Mouse (Mus musculus) hindbrain, embryonic 11.5 days (tissue): ENCODE results near the gene Rab30. TPM values are rescaled to one million over a fixed set of nuclear protein-coding genes. Genes with fewer than 3 reads are reported as not detected.

Experiments
- ATAC-seq: fragments of 200-750 bp; cut with Nextera tagmentation; 2 replicates; pipeline ENCODE4 v1.8.0; 2017; ENCODE audit warnings: mild to moderate bottlenecking, moderate TSS enrichment, moderate library complexity; ENCODE audit not compliant: low FRiP score
- DNase-seq: peaks from one replicate; pipeline ENCODE4 v3.0.0-alpha.2; 2015; ENCODE audit warnings: low spot score
- H3K27ac ChIP-seq: fragments of 300-500 bp; sonication (generic); 2 replicates; pipeline ENCODE4 v1.5.1; 2014; ENCODE audit warnings: mild to moderate bottlenecking, low read depth, low read length
- H3K27me3 ChIP-seq: fragments of 300-500 bp; sonication (generic); 2 replicates; pipeline ENCODE4 v1.6.1; 2014; ENCODE audit warnings: mild to moderate bottlenecking, low read length, moderate library complexity, mixed read lengths; ENCODE audit not compliant: control insufficient read depth, insufficient read depth
- H3K36me3 ChIP-seq: fragments of 300-500 bp; sonication (generic); 2 replicates; pipeline ENCODE4 v1.6.1; 2014; ENCODE audit warnings: mild to moderate bottlenecking, low read length, moderate library complexity, mixed read lengths; ENCODE audit not compliant: control insufficient read depth, insufficient read depth
- H3K4me1 ChIP-seq: fragments of 300-500 bp; sonication (generic); replicated peaks from 2 replicates; pipeline ENCODE4 v1.6.1; 2014; ENCODE audit warnings: low read length, mixed read lengths; ENCODE audit not compliant: control insufficient read depth, insufficient read depth
- H3K4me2 ChIP-seq: fragments of 300-500 bp; sonication (generic); replicated peaks from 2 replicates; pipeline ENCODE4 v1.6.1; 2014; ENCODE audit warnings: mild to moderate bottlenecking, low read depth, low read length
- H3K4me3 ChIP-seq: fragments of 300-500 bp; sonication (generic); 2 replicates; pipeline ENCODE4 v1.5.1; 2014; ENCODE audit warnings: low read depth, low read length
- H3K9ac ChIP-seq: fragments of 300-500 bp; sonication (generic); 2 replicates; pipeline ENCODE4 v1.6.1; 2014; ENCODE audit warnings: low read depth, low read length
- H3K9me3 ChIP-seq: fragments of 300-500 bp; sonication (generic); 2 replicates; pipeline ENCODE4 v1.6.1; 2016; ENCODE audit warnings: low read length; ENCODE audit not compliant: control insufficient read depth
- WGBS: fragments of 180-500 bp; shearing (Covaris S2); extraction: QIAGEN DNeasy Blood & Tissue Kit; methylation state at CpG from one replicate; pipeline ENCODE4 v1.1.7; 2014; 5-methylcytosine and 5-hydroxymethylcytosine counted together
- polyA plus RNA-seq: library from polyadenylated mRNA; unstranded; fragments of >200 nt; fragmentation: Nextera tagmentation; extraction: Ambion mirVana; gene quantifications from 2 replicates; pipeline ENCODE4 v1.2.1, GENCODE M21; 2014

Gene Rab30
- polyA plus RNA-seq, 1 experiment from 2014 or later: 24.5 TPM

GRCm38 (mm10) chr7:92834391-92834790 is 93.0 kb downstream of the Rab30 start:
- Histone ChIP-seq H3K27ac (no peak overlapping the region), H3K9ac (no peak overlapping the region), H3K4me2 (no peak overlapping the region), H3K4me3 (no peak overlapping the region), H3K36me3 (no peaks in the 10 kb centered on the region), H3K9me3 (no peaks in the 10 kb centered on the region), H3K27me3 (no peaks in the 10 kb centered on the region), H3K4me1 (no peaks in the 10 kb centered on the region)
- DNase-seq (no peak), ATAC-seq (no peak)
- WGBS: 86% methylated on average over 2 of the region's 2 CpGs

DNA sequence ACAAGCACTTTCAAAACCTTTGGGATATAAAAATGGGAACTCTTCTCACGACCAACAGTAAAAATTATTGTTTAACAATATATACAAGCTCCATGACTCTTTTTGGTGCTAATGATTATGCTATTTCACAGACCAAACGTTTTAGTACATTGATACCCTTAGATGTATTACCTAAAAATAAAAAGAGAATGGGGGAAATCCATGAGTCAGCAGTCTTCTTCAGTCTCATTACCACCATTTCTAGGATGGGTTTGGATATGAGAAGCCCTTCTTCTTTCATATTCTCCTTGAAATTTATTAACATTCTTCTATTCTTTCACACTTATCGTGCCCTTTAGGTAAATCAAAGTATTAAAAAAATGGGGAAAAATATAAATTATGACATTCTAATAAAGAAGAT is 95.0 kb downstream of the Rab30 start:
- DNase-seq (no peak), ATAC-seq (no peak)
- Histone ChIP-seq H3K27me3 (no peaks in the 10 kb centered on the region), H3K4me2 (no peak overlapping the region), H3K9me3 (no peaks in the 10 kb centered on the region), H3K27ac (no peak overlapping the region), H3K4me1 (no peaks in the 10 kb centered on the region), H3K4me3 (no peak overlapping the region), H3K36me3 (no peaks in the 10 kb centered on the region), H3K9ac (no peak overlapping the region)
- WGBS: 81% methylated on average over 3 of the region's 3 CpGs

GRCm38 (mm10) chr7:92837226-92837625 is 95.8 kb downstream of the Rab30 start:
- 90% methylated on average over 11 of the region's 11 CpGs for WGBS
- Histone ChIP-seq H3K36me3 (no peaks in the 10 kb centered on the region), H3K4me1 (no peaks in the 10 kb centered on the region)

DNA sequence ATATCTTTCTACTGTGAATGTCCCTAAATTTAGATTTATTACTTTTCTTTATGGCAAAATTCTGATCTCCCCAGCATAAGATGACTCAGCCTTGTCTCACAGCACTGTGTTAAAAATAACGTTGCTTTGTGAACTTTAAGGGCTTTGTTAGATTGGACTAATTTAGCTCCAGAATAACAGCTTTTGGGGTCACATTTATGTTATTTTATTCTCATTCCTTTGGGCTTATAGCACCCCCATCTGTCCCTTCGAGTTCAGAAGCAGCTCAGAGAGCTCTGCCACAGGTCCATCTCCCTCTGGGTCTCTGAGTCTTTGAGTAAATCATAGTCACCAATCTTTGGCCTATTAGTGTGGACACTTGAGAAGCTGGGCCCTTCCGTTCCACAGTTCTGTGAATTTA is 96.5 kb downstream of the Rab30 start:
- 81% methylated on average over 3 of the region's 3 CpGs for WGBS
- Histone ChIP-seq H3K27ac (no peak overlapping the region), H3K4me2 (no peak overlapping the region), H3K27me3 (no peaks in the 10 kb centered on the region), H3K9ac (no peak overlapping the region), H3K36me3 (no peaks in the 10 kb centered on the region), H3K9me3 (no peaks in the 10 kb centered on the region), H3K4me1 (no peaks in the 10 kb centered on the region), H3K4me3 (no peak overlapping the region)
- ATAC-seq (no peak), DNase-seq (no peak)

More at GRCm38 (mm10) chr7:92837226-92837625, 95.8 kb downstream of the Rab30 start:
- ATAC-seq: no peak
- no peak overlapping the region for H3K4me2 ChIP-seq
- no peaks in the 10 kb centered on the region for H3K9me3 ChIP-seq
- H3K9ac ChIP-seq: no peak overlapping the region
- no peak overlapping the region for H3K4me3 ChIP-seq
- DNase-seq: no peak
- no peak overlapping the region for H3K27ac ChIP-seq
- no peaks in the 10 kb centered on the region for H3K27me3 ChIP-seq

DNA sequence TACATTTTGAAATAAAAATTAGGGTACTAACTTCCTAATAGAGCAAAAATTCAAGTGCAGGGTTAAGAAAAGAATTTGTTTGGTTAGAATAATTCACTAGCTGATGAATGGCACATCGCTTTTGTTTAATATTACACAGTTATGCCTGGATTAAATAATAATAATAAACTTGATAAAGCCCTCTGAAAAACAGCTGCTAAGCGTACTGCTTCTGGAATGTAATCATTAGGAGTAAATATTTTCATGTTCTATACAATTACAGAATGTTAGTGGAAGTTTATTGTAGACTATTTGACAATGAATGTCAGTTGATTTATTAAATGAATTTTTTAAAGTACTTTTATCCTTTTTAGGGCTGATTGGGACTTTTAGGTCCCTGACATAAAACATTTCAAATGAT is 100.9 kb downstream of the Rab30 start:
- no peak for DNase-seq
- 86% methylated on average over 2 of the region's 2 CpGs for WGBS

GRCm38 (mm10) chr7:92848246-92848645 is 106.8 kb downstream of the Rab30 start:
- ATAC-seq: no peak

More for the DNA sequence above, 100.9 kb downstream of the Rab30 start:
- no peak overlapping the region for H3K4me3 ChIP-seq
- ATAC-seq: no peak
- H3K27me3 ChIP-seq: no peaks in the 10 kb centered on the region
- no peak overlapping the region for H3K9ac ChIP-seq
- no peak overlapping the region for H3K4me2 ChIP-seq
- H3K27ac ChIP-seq: no peak overlapping the region
- no peaks in the 10 kb centered on the region; the same call in 1 of the 2 replicates for H3K4me1 ChIP-seq
- no peaks in the 10 kb centered on the region for H3K36me3 ChIP-seq
- no peaks in the 10 kb centered on the region for H3K9me3 ChIP-seq

GRCm38 (mm10) chr7:92866526-92866925 is 125.1 kb downstream of the Rab30 start:
- ATAC-seq (no peak), DNase-seq (peak; percentile 60)
- no peak overlapping the region for H3K27ac ChIP-seq
- no peaks in the 10 kb centered on the region for H3K27me3 ChIP-seq
- no peaks in the 10 kb centered on the region for H3K4me1 ChIP-seq
- no peaks in the 10 kb centered on the region for H3K9me3 ChIP-seq
- H3K9ac ChIP-seq: no peak overlapping the region
- H3K4me3 ChIP-seq: no peak overlapping the region
- no peaks in the 10 kb centered on the region for H3K36me3 ChIP-seq
- WGBS: 38% methylated on average over 2 of the region's 2 CpGs
- no peak overlapping the region for H3K4me2 ChIP-seq

More at GRCm38 (mm10) chr7:92848246-92848645, 106.8 kb downstream of the Rab30 start:
- H3K4me3 ChIP-seq: no peak overlapping the region
- no peak for DNase-seq
- H3K4me1 ChIP-seq: no peaks in the 10 kb centered on the region; the same call in 1 of the 2 replicates
- H3K36me3 ChIP-seq: no peaks in the 10 kb centered on the region
- no peak overlapping the region for H3K27ac ChIP-seq
- 91% methylated on average over 3 of the region's 3 CpGs for WGBS
- no peak overlapping the region for H3K9ac ChIP-seq
- H3K9me3 ChIP-seq: no peaks in the 10 kb centered on the region
- no peak overlapping the region for H3K4me2 ChIP-seq
- no peaks in the 10 kb centered on the region for H3K27me3 ChIP-seq

DNA sequence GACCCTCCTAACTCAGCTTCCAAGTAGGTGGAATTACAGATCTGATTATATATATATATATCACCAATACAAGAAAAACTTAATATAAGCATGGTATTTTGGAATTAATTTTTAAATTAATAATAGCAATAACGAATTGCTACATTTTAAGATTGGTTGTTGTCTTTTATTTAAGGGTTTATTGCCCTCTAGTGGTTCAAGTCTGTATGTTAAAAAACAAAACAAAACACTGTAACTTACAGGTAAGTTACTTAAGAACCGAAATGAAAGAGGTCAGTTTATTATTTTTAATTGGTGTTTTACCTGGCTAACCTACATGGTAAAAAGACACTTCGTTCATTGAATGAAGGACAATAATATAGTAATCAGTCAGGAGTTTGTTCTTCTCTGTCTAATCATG is 128.8 kb downstream of the Rab30 start:
- Histone ChIP-seq H3K9me3 (no peaks in the 10 kb centered on the region), H3K4me2 (no peak overlapping the region), H3K9ac (no peak overlapping the region), H3K36me3 (no peaks in the 10 kb centered on the region), H3K4me1 (0 out of 2 replicates have a peak, but pooled peaks cover 3% of the 10 kb centered on the region), H3K4me3 (no peak overlapping the region), H3K27me3 (no peaks in the 10 kb centered on the region), H3K27ac (no peak overlapping the region)
- 84% methylated on average over 3 of the region's 3 CpGs for WGBS
- DNase-seq: no peak
- ATAC-seq: no peak

GRCm38 (mm10) chr7:92871596-92871995 is 130.2 kb downstream of the Rab30 start:
- ATAC-seq: no peak
- Histone ChIP-seq H3K36me3 (no peaks in the 10 kb centered on the region), H3K4me1 (peaks cover 4% of the 10 kb centered on the region; the same call in 1 of the 2 replicates), H3K27me3 (no peaks in the 10 kb centered on the region), H3K4me3 (no peak overlapping the region), H3K4me2 (no peak overlapping the region), H3K27ac (no peak overlapping the region), H3K9ac (no peak overlapping the region), H3K9me3 (no peaks in the 10 kb centered on the region)
- 88% methylated on average over 4 of the region's 4 CpGs for WGBS
- DNase-seq: no peak
